Mouse (Mus musculus) brain, adult 2 months (tissue): Measurements from ENCODE around the gene Zfp787.
A peak's percentile ranks its signal among the peaks of the same experiment; 100 is the strongest.

Experiments used
- DNase-seq: peaks from one replicate; pipeline ENCODE4 v3.0.0; 2011; ENCODE audit warnings: low read depth, low spot score

Gene Zfp787

DNA sequence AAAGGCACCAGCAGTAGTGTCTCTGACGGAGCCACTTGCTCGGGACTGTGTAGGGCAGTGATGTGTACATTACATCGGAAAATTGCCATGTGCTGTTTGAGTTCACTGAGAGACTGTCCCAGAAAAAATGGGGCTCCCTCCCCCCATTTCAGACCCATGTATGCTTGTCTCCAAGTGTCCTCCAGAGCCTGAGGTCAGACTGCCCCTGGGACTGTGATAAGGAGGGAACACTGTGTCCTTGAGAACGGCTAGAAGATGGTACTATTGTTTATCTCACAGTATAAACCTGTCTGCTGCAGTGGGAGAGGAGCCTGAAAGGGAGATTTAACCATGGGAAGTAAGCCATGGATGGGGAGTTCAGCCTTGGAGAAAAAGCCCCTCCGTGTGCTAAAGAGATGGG lies 8.9 kb upstream of the Zfp787 start:
- no peak for DNase-seq

DNA sequence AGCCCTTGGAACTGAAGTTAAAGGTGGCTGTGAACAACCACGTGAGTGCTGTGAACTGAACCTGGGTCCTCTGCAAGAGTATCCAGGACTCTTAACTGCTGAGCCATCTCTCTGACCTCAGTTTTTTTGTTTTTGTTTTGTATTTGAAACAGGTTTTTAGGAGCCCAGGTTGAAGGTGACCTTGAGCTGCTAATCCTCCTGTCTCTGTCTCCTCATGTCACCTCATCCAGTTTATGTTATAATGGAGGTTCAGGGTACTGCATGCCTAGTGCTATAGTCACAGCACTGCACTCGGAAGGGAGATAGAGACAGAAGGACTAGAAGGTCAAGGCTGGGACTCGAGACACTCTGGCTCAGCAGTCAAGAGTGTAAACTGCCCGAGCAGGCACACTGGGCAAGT lies 6.4 kb upstream of the Zfp787 start:
- no peak for DNase-seq

DNA sequence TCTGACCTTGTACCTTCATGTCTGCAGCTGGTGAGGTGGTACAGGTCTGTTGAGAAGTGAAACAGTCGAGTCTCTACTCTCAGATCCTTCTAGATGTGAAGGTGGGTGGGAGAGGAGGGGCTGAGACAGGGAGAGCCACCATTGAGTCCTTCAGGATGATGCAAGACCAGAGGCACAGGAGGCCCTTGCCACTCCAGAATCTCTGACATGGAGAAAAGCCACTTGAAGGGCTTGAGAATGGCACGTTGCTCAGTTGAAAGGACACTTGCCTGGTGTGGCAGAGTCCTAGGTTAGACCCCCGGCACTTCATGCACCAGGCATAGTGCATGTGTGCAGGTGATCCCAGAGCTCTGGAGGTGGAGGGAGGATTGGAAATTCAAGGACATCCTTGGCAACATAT lies 5.7 kb upstream of the Zfp787 start:
- DNase-seq: no peak

DNA sequence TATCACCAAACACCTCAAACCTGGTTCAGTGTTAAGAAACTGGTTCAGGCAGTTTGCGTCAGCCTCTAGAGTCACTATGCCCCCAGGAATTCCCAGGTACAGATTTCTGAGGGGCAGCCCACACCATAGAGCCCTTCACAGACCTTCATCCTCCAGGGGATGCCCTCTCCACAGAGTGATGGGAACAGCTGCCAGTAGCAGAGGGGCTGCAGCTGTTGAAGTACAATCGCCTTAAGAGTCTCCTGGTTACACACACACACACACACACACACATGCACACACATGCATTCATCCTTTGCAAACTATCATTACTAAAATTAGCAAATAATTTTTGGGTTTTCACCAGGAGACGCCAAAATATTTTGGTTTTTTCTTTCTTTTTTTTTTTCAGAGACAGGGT lies 3.8 kb upstream of the Zfp787 start:
- no peak for DNase-seq

DNA sequence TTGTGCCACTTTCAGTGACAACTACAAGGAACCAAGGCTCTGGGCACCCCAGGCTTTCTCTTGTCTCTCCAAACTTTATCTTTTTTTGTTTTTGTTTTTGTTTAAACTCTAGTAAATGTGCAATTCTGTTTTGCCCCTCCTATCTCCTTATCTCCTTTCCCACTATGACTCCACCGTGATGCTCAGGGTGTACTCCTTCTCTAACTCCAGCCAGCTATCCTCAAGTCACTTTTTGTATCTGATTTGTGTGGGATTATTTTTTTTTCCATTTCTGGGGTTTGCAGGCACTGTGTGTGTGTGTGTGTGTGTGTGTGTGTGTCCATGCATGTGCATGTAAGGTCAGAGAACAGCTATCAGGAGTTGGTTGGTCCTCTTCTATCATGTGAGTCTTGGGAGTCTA lies 1.7 kb upstream of the Zfp787 start:
- DNase-seq: no peak

DNA sequence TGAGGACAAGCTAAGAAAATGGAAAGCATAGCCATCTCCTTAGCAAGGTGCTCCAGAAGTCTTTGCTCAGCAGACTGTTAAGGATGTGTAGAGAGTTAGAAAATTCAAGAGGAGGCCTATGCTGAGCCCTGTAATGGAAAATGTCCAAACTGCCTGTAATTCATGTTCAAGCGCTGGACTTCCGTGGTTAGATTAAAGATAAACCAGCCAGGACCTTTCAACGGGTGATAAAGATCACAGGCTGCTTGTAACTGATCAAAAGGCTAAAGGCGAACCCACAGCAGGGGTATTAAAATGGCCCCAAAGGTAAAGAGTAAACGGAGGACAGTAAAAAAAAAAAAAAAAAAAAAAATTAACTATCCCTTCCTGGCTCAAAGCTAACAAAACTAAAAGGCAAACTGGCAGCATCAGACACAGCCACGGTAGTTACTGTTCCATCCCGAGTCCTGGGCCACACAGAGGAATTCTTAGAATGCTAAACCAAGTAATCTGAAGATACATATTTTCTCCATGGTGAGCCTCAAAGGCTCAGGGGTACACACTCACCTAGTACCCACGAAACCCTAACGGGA lies 1.2 kb upstream of the Zfp787 start:
- no peak for DNase-seq

DNA sequence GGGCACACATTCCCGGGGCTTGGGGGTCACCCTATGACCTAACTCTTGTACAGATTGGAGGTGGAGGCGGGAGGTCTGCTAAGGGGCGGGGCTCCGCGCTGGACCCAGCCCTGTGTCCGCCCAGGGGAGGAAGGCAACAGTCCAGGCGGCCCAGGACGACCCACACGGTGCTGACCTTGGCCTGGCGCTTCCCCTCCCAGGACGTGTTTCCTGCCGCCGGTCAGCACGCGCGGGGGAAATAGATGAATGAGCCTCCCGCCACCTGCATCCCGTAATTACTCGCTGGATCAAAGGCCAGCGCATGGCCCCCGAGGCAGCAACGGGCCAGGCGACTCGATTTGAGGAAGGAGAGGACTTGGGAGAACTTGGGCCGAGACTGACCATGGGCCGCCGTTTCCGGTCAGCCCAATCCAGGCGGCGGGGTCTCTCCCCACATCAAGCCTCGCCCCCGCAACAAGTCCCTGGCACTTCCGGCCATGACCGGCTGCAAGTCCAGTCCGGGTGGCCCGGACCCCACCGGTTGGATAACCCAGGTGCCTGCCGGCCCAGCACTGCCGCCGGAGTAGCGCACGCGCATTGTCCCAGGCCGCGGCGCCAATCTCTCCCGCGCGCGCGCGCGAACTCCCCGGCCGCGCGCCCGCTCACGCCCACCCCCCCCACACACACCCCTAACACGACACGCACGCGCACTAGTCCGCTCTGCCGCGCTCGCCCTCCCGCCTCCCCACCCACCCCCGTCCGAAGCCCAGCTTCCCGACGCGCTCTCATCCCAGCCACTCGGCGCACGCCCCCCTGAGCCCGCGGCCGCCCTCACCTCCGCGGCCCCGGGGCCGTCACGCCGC lies 545 bp downstream of the Zfp787 start:
- peak; percentile 94 for DNase-seq

DNA sequence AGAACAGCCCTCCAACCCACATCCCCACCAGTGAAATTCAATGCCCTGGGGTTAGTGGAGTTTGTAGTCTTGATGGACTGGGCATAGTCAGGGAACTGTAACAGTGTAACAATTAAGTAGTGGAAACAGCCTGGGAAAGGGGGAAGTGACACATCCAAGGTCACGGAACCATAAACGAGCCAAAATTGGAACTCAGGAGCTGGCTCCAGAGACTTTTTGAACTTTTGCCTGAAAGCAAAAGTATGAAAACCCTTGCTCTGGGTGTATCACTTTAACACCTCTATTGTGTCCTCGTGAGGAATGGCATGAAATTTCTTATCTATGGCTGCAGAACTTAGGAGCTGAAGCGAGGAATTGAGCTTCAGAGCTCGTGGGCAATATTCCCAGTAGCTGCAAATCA lies 1.6 kb downstream of the Zfp787 start:
- no peak for DNase-seq

DNA sequence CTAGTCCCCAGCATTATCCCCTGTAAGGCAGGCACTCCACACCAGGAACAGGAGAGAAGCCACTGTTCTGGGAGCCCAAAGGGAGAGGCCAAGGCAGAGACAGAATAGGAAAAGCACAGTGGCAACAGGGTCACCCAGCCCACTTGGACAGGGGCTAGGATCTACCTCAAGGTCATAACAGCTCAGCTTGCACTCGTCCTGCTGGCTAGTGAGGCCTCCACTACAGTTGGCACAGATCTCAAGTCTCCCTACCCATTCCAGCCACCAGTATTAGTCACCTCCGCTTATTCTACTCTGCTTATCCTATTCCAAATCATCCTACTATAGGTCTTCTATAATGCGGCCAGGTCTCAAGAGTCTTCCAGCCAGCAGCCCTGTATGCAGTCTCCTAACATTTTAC lies 2.7 kb downstream of the Zfp787 start:
- DNase-seq: no peak

DNA sequence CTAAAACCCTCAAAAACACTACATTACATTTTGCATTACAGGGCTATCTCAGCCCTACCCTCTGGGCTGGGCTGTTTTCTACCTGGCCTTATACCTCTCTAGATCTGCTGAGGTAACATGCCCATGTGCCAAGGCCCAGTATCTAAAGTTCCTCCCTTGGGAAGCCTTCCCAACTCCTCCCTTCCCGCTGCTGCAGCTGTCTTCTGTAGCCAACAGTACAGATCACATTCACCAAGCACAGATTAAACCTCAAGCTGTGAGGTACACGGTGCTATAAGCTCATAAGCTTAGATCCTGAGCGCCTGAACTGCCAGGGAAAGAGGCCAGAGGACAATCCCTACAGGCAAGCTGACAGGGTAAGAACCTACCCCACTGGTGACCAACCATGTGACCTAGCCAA lies 3.8 kb downstream of the Zfp787 start:
- DNase-seq: peak; percentile 52

DNA sequence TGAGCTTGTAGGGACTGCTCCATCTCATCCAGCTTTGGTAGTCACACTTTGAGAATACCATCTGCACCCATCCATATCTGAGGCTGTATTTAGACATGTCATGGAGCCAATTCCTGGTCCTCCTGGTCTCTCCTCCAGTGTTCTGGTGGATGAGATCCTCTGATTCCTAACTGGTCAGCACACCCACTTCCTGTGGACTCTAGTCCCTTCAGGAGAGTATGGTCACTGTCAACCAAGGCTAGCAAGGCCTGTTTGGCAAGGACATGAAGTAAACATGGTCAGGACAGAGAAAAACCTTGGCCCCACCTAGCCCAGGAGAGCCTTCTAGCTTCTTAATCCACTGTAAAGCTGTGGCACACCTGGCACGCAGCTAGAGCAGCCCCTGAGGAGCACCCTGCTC lies 4.5 kb downstream of the Zfp787 start:
- DNase-seq: no peak

DNA sequence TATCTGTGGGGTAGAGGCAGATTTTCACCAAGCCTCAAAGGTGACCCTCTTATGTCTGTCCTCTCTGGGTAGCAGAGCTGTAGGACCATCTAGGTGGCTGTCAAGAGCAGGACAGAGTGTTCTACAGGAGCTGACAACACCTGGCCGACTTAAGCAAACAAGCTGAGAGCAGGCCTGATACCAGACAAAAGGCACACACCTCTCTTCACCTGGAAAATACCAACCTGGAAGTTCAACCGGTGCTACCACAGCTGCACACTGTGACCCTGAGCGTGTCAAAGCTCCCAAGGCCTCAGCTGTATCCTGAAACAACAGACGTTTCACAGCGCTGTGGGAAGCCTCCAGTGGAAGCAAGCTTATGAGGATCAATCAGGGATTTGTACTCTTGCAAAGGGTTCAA lies 8.1 kb downstream of the Zfp787 start:
- no peak for DNase-seq

DNA sequence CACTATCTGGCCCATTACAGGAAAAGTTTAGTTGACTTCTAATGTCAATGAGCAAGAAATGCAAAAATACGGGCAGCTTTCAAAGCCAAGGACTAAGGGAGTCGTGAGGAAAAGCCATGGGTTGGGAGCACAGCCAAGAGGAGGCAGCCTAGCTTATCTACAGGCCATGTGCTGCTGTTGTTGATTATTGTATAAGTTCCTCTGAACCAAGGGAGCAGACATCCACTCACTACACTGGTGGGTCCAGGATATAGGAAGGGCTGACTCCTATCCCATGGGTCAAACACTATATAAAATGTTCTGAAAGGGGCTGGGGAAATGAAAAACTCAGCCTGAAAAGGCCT lies 8.8 kb downstream of the Zfp787 start:
- DNase-seq: peak; percentile 57

DNA sequence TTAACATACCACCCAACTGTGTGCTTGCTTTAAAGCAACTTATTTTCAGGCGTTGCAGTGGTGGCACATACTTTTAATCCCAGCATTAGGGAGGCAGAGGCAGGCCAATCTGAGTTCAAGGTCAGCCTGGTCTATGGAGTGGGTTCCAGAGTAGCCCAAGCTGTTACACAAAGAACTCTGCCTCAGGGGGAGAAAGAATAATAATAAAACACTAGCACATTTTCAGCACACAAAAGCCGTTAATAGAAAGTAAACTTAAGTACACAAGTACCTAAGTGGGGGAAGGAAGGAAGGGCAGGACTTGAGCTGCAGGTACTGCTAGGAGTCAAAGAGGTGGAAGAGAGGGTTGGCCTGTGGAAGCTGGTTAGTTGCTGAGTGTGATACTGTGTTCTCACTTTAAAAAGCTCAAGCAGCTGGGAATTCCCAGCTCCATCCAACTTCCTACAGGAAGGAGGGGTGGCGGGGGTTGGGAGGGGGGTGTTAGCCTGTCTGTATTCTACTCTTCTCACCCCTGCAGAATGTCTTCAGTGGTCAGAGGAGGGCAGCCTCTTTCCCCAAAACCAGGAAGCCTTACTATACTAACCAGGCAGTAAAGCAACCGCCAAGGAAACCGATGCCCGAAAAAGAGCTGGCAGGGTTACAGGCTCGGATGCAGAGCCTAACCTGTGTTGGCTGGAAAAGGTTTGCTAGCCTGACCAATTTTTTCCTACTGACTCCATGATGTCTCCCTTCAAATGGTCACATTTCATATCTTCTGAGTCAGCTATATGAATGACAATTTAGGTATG lies 9.4 kb downstream of the Zfp787 start:
- DNase-seq: no peak

DNA sequence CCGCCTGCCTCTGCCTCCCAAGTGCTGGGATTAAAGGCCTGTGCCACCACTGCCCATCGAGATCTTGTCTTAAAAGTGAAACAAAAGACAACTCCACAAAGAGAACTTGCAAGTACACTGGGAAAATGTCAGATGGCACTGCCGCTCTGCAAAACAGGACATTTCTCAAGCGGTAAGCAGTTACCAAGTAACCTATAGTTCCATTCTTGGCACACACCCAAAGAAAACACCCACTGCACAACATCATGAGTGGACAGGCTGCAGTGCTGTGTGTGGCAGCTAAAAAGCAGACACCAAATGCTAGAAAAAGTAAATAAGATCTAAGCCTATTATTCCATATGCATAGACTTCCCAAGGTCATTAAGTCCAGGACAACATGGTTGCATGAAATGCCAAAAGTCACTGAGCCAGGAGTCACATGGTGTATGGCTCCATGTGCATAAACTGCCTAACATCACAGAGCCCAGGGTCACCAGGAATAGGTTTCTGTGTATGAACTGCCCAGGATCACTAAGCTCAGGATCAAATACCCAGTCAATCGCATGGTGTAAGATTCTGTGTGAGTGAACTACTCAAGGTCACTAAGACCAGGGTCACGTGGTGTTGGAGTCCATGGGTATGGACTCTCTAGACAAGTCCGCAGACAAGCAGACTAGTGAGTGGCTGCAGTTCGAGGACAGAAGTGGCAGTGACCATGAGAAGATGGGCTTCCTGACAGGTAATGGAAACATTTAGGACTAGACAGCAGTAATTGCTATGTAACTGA lies 10.2 kb downstream of the Zfp787 start:
- peak; percentile 52 for DNase-seq

DNA sequence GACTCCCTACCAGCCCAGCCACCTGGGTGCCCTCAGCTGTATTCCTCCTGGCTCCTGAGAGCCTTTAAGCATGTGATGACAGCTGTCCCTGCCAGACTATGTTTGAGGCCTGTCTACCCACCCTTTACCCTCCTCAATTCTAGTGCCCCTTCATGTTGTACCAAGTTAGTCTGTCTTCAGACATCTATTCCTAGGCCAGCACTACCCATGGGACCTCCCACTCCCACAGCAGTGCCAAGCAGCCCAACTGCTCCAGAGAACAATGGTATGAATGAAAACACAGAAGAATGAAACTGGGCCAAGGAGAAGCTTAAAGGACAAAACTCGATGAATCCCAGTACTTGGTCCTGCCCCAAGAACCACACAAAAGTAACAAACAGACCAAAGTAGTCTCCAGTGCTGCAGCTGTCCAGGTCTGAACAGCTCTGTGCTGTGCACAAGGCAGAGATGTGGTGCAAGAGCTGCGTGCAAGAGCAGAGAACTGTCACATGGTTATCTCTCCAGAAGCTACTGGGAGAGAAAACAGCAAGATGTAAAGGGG lies 11.7 kb downstream of the Zfp787 start:
- peak; percentile 54 for DNase-seq

DNA sequence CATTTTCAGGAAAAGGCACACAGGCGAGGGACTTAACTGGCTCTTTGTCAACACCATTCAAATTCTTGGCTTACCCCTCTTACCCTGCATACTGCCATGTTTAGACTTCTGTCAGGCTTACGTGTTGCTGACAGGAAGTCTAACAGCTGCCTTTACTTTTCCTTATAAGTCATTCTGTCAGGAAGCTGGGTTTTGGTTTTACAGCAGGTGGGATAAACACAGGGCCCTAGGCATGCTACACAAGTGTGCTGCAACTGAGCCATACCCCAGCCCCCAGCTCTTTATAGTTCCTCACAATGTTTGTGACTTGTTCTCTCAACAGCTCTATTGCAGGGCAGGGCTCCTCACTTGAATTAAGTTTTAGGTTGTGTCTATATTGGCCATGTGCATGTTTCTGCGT lies 16.5 kb downstream of the Zfp787 start:
- no peak for DNase-seq

DNA sequence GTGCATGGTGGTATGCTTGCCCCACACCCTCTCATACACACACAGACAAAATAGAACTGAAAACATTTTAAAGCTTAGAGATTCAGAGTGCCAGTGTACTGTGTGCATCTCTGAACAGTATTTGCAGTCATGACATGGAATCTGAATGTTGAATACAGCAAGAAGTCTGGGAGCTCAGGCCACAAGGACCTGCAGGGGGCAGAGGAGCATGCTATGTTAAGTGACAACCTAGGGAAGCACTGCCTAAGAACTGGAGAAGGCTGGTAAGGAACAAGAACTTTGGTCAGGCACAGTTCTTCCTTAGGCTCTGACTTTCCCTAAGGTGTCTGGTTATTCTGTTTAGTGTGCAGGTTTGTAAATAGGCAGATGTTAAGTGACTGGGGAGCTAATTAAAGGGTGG lies 19.3 kb downstream of the Zfp787 start:
- DNase-seq: no peak

DNA sequence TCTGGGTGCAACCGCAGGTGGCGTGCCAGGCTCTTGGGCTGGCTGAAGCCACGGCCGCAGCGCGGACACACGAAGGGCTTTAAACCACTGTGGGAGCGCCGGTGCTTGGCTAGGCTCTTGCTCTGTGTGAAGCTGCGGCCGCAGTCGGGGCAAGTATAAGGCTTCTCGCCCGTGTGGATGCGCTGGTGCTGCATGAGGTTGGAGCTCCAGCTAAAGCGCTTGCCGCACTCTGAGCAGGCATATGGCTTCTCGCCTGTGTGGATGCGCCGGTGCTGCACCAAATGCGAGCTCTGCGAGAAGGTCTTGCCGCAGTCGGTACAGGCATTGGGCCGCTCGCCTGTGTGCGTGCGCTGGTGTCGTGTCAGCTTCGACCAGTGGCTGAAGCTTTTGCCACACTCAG lies 23.2 kb downstream of the Zfp787 start:
- no peak for DNase-seq

DNA sequence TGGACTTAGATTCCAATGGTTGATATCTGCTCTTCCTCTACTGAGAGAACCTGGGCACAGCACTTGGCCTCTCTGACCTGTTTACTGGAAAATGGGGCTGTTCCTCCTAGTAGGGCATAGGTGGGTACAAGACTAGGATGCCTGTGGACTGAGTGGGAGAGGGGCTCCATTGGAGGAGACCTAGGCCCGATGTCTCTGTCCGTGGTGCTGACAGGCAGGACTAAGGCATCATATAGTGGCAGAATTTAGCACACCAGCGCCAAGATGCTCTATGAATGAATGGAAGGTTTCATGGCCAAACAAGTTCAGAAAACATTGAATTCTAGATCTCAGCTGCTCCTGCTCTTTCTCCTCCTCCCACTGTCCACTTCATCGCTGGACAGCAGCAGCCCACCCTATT lies 25.5 kb downstream of the Zfp787 start:
- no peak for DNase-seq

DNA sequence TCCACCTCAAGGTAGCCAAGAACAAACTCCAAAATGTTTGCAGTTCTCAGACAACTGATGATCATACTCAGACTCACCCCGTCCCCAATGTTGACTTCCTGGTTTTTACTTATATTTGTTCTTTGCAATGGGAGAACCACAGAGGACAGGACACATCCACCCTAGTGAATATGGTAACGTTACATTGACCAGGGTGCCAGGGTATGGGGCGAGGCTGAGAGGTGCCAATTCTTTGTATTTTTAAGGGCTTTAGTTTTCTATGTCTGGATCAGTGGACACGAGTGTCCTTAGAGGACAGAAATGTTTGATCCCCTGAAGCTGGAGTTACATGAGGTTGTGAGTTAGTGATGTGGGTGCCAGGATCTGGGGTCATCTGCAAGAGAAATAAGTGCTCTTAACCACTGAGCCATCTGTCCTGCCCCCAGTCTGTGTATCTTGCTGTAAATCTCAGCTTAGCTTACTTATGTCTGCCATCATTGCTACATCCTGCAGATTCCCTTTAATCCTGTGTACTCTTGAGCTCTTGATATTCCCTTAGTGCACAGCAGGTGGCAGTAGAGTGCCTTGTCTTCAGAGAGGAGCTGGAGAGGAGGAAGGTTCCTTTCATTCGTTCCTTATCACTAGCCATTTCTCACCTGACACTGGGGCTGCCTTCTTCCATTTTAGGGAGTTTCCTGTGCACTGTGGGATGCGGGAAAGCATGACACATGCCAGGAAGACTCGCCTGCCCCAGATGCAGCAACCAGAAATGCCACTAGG lies 28.9 kb downstream of the Zfp787 start:
- peak; percentile 94 for DNase-seq
